Mouse (Mus musculus) midbrain, embryonic 16.5 days (tissue): ENCODE measurements around the gene Thada. TPM values are rescaled to one million over a fixed set of nuclear protein-coding genes. Genes with fewer than 3 reads are reported as not detected.

Experiments
- ATAC-seq: fragments of 200-750 bp; cut with Nextera tagmentation; 2 replicates; pipeline ENCODE4 v1.8.0; 2017; ENCODE audit warnings: moderate TSS enrichment
- H3K27ac ChIP-seq: fragments of 300-500 bp; sonication (generic); 2 replicates; pipeline ENCODE4 v1.5.1; 2014; ENCODE audit warnings: mild to moderate bottlenecking, low read length, mixed read lengths
- H3K27me3 ChIP-seq: fragments of 300-500 bp; sonication (generic); 2 replicates; pipeline ENCODE4 v1.6.1; 2014; ENCODE audit warnings: low read depth, low read length, mixed read lengths; ENCODE audit not compliant: control insufficient read depth, insufficient read depth
- H3K36me3 ChIP-seq: fragments of 300-500 bp; sonication (generic); 2 replicates; pipeline ENCODE4 v1.6.1; 2014; ENCODE audit warnings: mild to moderate bottlenecking, low read length, moderate library complexity, mixed read lengths; ENCODE audit not compliant: control insufficient read depth, insufficient read depth
- H3K4me1 ChIP-seq: fragments of 300-500 bp; sonication (generic); 2 replicates; pipeline ENCODE4 v1.6.1; 2014; ENCODE audit warnings: mild to moderate bottlenecking, low read length, mixed read lengths; ENCODE audit not compliant: control insufficient read depth, insufficient read depth
- H3K4me2 ChIP-seq: fragments of 300-500 bp; sonication (generic); 2 replicates; pipeline ENCODE4 v1.6.1; 2014; ENCODE audit warnings: mild to moderate bottlenecking, low read length, mixed read lengths
- H3K4me3 ChIP-seq: fragments of 300-500 bp; sonication (generic); 2 replicates; pipeline ENCODE4 v1.5.1; 2014; ENCODE audit warnings: low read depth, mild to moderate bottlenecking, low read length, moderate library complexity, mixed read lengths
- H3K9ac ChIP-seq: fragments of 300-500 bp; sonication (generic); 2 replicates; pipeline ENCODE4 v1.6.1; 2014; ENCODE audit warnings: low read depth, low read length, mixed read lengths
- H3K9me3 ChIP-seq: fragments of 300-500 bp; sonication (generic); replicated peaks from 2 replicates; pipeline ENCODE4 v1.6.1; 2014; ENCODE audit warnings: mild to moderate bottlenecking, low read length, mixed read lengths; ENCODE audit not compliant: control insufficient read depth, poor library complexity, severe bottlenecking
- WGBS: fragments of 180-500 bp; shearing (Covaris S2); extraction: QIAGEN DNeasy Blood & Tissue Kit; methylation state at CpG from one replicate; pipeline ENCODE4 v1.1.7; 2014; 5-methylcytosine and 5-hydroxymethylcytosine counted together
- polyA plus RNA-seq: library from polyadenylated mRNA; unstranded; fragments of >200 nt; fragmentation: Nextera tagmentation; extraction: Ambion mirVana; gene quantifications from 2 replicates; pipeline ENCODE4 v1.2.1, GENCODE M21; 2015

The Thada gene
- polyA plus RNA-seq, 1 experiment from 2014 or later = 6.5 TPM

DNA sequence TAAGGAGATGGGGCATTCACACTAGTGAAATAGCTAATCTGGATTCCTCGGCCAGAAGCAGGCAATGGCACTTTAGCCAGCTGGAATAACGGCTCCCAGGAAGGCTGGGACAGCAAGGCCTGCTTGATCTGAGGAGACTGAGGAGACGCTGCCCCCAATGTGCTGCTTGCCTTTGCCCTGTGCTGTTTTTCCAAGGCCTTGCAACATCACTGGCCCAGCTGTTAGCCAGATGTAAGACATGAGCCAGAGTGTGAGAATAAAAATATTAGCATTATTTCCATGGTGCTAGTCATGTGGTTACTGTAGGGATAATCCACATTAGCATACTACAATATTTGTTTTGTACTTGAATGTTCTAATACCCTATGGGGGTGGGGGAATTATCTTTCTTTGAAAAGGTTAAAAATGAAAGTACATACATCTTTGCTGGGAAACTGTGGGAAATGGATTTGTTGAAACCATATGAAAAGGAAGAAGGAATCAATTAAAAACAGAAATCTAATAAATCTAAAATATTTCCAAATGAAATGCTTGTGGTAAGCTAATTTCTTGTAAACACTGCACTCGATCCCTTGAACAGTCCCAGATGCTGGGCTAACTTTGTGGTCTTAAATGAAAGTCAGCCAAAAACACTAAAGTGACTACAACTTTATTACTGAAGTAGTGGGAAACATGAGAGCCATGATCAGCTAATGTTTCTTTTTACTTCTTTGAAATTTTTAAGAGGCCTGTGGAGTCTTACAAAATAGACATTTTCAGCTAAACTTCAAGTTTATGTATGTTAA is 43.8 kb downstream of the Thada start:
- H3K4me3 ChIP-seq = no peak overlapping the region
- H3K9me3 ChIP-seq = no peaks in the 10 kb centered on the region
- no peak overlapping the region for H3K9ac ChIP-seq
- no peak overlapping the region for H3K27ac ChIP-seq
- ATAC-seq = no peak
- H3K4me1 ChIP-seq = no peaks in the 10 kb centered on the region
- H3K27me3 ChIP-seq = no peaks in the 10 kb centered on the region
- 88% methylated on average over 4 of the region's 4 CpGs for WGBS
- no peak overlapping the region for H3K4me2 ChIP-seq
- H3K36me3 ChIP-seq = peaks cover 3% of the 10 kb centered on the region; the same call in 1 of the 2 replicates

DNA sequence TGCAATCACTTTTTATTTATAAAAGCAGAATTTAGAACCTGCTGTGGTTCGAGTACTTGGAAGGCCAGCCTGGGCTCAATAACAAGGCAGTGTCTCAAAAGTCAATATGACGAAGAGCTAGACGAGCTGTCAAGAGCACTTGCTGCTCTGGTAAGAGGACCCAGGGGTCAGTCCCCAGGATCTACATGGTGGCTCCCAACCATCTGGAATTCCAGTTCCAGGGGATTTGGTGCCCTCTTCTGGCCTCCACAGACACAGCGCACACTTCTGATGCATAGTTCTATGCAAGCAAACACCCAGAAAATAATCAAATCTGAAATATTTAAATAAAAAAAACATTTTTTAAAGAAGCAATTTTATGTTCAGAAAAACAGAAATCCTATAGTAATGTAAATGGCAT is 45.0 kb downstream of the Thada start:
- WGBS = 88% methylated on average over 4 of the region's 4 CpGs
- Histone ChIP-seq H3K27ac (no peak overlapping the region), H3K9me3 (no peaks in the 10 kb centered on the region), H3K9ac (no peak overlapping the region), H3K4me2 (no peak overlapping the region), H3K4me3 (no peak overlapping the region), H3K27me3 (no peaks in the 10 kb centered on the region), H3K36me3 (0 out of 2 replicates have a peak, but pooled peaks cover 3% of the 10 kb centered on the region), H3K4me1 (no peaks in the 10 kb centered on the region)
- ATAC-seq = no peak

DNA sequence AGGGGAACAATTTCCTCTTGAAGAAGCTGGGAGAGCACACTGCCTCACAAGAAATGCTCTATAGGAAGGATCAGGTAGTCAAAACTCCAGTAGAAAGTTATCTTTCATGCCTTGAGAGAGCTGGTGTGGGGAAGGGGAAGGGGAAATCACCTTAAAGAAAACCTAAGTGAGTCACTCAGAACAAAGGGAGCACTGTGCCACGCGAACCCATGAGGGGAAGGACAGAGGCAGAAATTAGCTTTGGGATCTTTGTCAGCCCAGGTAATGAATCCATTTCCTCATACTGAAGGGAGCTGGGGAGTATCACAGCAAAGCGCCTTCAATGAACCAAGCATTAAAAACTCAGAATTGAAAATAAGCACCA is 45.7 kb downstream of the Thada start:
- Histone ChIP-seq H3K27me3 (no peaks in the 10 kb centered on the region), H3K4me3 (no peak overlapping the region), H3K4me1 (no peaks in the 10 kb centered on the region), H3K36me3 (0 out of 2 replicates have a peak, but pooled peaks cover 3% of the 10 kb centered on the region), H3K4me2 (no peak overlapping the region), H3K9me3 (no peaks in the 10 kb centered on the region), H3K27ac (no peak overlapping the region), H3K9ac (no peak overlapping the region)
- ATAC-seq = no peak
- 80% methylated on average over 3 of the region's 3 CpGs for WGBS

DNA sequence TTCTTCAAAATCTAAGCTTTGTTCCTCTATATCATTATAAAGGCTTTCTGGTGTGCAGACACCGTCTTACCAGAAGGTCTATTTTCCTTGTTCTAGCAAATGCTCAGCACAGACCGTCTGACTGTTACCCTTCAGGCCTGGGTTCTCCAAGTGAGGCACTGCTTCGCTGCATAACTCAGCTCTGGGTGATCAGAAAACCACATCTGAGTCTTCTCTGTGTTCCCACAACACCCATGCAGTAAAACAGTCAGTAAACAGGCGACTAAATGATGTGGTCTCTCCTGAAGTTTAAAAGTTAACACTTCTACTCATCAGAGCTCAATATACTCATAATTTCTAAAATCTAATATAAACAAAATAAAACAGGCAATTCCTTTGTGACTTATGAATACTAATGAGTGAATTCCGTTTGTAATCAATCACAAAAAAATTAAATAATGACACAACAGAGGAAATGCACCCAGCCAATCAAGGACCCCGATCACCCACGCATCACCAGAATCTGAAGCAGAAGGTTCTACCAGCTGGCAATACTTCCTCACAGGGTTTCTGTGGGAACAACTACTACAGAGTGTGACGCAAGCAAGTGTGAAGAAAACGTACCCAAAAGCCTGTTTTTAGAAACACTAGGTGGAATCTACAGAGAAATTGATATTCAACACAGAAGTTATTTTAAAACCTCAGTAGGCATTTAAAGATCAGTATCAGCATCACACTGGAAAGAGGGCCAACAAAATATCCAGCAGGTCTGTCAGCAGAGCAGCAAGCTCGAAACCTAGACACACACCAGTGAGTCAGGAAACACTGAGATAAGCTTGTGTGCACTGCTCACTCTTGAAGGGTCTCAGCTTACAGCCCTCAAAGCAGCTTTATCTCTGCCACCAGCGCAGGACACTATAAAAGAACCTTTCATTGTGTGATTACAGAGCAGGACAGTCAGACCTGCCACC is 46.4 kb downstream of the Thada start:
- Histone ChIP-seq H3K36me3 (0 out of 2 replicates have a peak, but pooled peaks cover 3% of the 10 kb centered on the region), H3K4me1 (no peaks in the 10 kb centered on the region), H3K27me3 (no peaks in the 10 kb centered on the region), H3K4me2 (no peak overlapping the region), H3K4me3 (no peak overlapping the region), H3K27ac (no peak overlapping the region), H3K9ac (no peak overlapping the region), H3K9me3 (no peaks in the 10 kb centered on the region)
- 76% methylated on average over 11 of the region's 11 CpGs for WGBS
- ATAC-seq = no peak

DNA sequence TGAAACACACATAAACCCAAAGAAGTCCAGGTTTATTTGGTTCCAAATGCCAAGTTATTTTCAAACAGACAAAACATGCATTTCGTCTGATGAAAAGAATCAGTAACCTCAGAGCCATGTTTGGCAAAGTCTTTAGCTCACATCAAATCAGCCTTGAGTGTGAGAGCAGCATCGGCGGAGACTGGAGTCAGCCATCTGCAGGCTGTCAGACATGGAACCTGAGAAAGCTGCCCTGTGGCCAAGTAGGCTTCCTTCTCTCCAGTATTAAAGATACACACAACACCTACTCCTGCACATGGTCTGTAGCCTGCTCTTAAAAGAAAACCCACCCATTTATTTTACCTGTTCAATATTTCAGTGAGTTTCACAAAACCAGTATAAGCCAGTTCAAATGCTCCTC is 50.1 kb downstream of the Thada start:
- Histone ChIP-seq H3K36me3 (0 out of 2 replicates have a peak, but pooled peaks cover 6% of the 10 kb centered on the region), H3K27ac (no peak overlapping the region), H3K4me2 (no peak overlapping the region), H3K4me3 (no peak overlapping the region), H3K4me1 (no peaks in the 10 kb centered on the region), H3K9me3 (no peaks in the 10 kb centered on the region), H3K9ac (no peak overlapping the region), H3K27me3 (no peaks in the 10 kb centered on the region)
- 95% methylated on average over 3 of the region's 3 CpGs for WGBS
- ATAC-seq = no peak

DNA sequence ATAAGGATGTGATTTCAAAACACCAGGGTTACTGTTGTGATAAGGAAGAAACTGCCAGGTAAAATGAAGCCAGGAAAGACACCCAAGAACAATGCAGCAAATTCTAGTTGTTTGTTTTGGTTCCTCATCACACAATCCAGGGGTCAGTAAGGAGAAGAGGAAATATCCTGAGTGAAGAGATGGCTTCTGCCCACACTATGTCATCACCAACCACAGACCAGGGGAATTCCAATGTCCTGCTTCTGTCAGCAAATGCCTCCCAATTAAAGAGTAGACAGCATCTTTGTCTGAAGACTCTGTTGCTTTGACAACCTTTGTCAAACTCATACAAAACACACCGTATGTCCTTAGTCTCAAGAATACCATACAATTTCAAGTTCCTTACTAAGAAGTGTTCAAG is 57.3 kb downstream of the Thada start:
- Histone ChIP-seq H3K9ac (no peak overlapping the region), H3K4me2 (no peak overlapping the region), H3K4me1 (no peaks in the 10 kb centered on the region), H3K4me3 (no peak overlapping the region), H3K27ac (no peak overlapping the region), H3K36me3 (0 out of 2 replicates have a peak, but pooled peaks cover 3% of the 10 kb centered on the region), H3K27me3 (no peaks in the 10 kb centered on the region), H3K9me3 (no peaks in the 10 kb centered on the region)
- ATAC-seq = no peak
- WGBS = 80% methylated on average over 1 of the region's 1 CpGs

DNA sequence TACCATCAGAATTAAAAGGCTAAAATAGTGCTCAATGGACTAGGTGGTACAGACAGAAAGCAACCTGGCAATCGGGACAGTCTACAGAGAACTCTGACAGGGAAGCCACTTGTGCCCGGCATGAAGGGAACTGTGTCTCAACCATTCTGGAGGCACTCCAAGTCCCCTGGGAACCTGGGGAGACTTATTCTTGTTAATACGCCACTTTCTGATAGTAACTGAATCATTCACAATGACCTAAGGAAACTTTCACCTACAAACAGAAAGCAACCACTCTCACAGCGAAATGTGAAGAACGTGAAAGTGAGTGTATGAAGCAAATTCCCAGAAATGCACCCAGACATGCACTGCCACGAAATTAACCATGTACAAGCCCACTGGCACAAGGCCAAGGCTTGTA is 60.4 kb downstream of the Thada start:
- Histone ChIP-seq H3K4me1 (no peaks in the 10 kb centered on the region), H3K4me2 (no peak overlapping the region), H3K36me3 (no peaks in the 10 kb centered on the region), H3K9me3 (no peaks in the 10 kb centered on the region), H3K9ac (no peak overlapping the region), H3K27ac (no peak overlapping the region), H3K27me3 (no peaks in the 10 kb centered on the region), H3K4me3 (no peak overlapping the region)
- 82% methylated on average over 6 of the region's 6 CpGs for WGBS
- ATAC-seq = no peak

DNA sequence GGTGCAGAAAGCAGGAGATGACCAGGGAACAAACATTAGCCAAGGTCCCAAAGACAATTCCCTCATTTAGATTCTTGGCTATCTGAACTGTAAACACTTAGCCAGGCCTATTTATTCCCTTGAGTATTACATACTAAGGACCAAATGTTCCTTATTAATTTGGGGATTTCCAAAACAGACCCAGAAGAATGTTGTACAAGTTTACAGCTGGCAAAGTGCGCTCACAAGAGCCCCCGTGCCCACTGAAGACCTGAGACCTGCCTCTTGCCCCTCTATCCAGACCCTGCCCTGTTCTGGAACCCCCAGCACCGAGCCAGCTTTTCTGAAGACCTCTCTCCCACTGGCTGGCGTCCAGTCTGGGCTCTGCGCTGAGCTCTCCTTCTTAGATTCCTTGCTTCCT is 64.2 kb downstream of the Thada start:
- Histone ChIP-seq H3K4me1 (no peaks in the 10 kb centered on the region), H3K36me3 (0 out of 2 replicates have a peak, but pooled peaks cover 2% of the 10 kb centered on the region), H3K9me3 (no peaks in the 10 kb centered on the region), H3K4me3 (no peak overlapping the region), H3K9ac (no peak overlapping the region), H3K4me2 (no peak overlapping the region), H3K27ac (no peak overlapping the region), H3K27me3 (no peaks in the 10 kb centered on the region)
- 92% methylated on average over 5 of the region's 5 CpGs for WGBS
- no peak for ATAC-seq

DNA sequence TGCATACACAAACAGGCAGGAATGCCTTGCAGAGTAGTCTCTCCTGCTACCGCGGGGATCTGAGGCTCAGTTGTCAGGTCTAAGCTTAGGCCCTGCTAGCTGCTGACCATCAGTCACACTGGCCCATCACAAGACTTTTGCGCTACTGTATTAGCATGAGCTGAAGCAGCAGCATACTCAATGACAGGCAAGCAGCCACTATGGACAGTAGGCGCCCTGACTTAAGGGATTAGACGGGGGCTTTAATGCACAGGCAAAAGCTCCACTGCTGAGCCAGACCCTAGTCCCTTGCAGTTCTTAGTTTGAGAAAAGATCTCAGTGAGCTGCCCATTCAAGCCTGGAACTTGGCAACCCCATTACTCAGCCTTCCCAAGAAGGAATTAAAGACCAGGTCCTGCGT is 66.6 kb downstream of the Thada start:
- no peaks in the 10 kb centered on the region for H3K9me3 ChIP-seq
- no peak overlapping the region for H3K4me3 ChIP-seq
- H3K27ac ChIP-seq = no peak overlapping the region
- peaks cover 5% of the 10 kb centered on the region; the same call in 1 of the 2 replicates for H3K36me3 ChIP-seq
- H3K4me2 ChIP-seq = no peak overlapping the region
- WGBS = 54% methylated on average over 6 of the region's 6 CpGs
- no peaks in the 10 kb centered on the region for H3K27me3 ChIP-seq
- no peak for ATAC-seq
- no peaks in the 10 kb centered on the region for H3K4me1 ChIP-seq
- H3K9ac ChIP-seq = no peak overlapping the region
